Mouse (Mus musculus) thymus, postnatal 4 days (tissue): Measurements from ENCODE around the gene Atp6v1a.

Source experiments
- DNase-seq: peaks from one replicate; pipeline ENCODE4 v3.0.0; 2021

Atp6v1a gene

DNA sequence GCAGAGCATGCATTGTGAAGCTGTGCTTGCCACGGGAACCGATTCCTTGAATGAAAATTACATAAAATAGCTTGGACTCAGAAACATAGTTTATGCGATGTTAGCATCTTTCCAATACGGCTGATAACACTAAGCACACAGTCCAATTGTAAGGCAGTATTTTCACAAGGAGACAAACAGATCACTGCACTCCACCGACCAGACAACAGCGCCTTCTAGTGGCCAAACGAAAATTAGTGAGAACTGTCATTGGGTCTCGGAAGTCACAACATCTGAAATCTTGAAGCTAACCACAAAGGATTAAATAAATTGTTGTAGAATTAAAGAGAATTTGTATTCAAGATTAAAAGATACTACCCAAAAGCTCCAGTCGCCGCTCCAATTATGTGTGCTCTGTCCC, 80.8 kb downstream of the Atp6v1a start:
- peak; percentile 80 for DNase-seq

GRCm38 (mm10) chr16:44055766-44056165, 83.7 kb downstream of the Atp6v1a start:
- DNase-seq, result no peak

DNA sequence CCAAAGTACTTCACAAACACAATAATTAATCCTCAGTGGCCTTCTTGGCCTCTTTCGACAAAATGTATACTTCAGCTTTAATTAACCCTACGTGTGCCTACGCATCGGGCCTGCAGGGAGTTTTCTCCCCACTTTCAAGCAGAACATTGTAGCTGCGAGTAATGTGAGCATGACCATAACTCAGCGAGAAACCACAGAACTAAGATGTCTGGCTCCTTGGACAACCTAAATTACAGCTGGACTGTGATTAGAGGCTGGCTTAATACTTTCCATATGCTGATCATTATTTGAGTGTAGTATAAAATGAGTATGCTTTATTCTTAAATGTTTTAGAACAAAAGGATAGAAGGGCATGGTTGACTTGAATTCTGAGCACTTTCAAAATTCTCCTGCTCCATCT, 86.2 kb downstream of the Atp6v1a start:
- DNase-seq, result no peak

DNA sequence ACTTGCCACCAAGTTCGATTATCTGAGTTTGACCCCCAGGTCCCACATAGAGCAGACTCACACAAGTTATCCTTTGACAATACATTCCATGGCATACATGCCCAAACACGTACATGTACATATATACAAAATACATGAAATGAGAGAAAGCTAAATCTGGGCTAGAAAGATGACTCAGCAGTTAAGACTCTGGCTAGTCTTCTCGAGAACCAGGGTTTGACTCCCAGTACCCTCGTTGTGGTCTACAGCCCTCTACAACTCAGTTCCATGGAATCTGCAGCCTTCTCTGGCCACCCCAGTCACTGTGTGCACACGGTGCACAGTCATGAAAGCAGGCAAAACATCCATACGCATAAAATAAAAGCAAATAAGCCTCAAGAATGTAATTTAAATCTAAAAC, 87.1 kb downstream of the Atp6v1a start:
- no peak for DNase-seq

DNA sequence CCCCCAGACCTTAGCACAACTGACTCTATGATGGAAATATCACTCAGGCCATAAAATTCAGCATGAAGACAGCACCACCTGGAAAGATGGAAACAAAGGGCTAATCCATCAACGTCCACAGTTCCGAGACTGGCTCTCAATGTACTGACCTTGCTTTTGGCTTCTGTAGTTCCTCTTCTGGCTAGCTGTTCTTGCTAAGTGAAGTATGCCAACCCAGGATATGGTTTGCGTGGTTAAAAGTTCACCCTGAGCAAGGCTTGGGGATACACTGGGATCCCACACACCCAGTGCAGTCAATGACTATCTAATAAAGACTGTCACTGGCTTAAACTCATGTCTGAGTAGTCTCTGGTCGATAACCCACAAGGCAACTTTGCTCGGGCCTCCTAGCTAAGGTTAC, 89.4 kb downstream of the Atp6v1a start:
- no peak for DNase-seq

DNA sequence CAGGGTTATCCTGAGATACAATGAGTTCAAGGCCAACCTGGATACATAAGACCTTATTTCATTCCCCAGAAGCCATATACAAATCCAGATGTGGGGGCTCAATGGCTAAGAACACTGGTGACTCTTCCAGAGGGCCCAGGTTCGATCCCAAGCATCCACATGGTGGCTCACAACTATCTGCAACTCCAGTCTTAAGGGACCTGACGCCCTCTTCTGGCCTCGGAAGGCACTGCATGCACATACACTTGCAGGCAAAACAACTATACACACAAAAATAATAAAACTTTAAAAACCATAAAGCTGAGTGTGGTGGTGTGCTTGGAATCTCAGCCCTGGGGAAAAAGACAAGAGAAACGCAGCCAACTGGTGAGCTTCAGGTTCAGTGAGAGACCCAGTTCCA, 100.4 kb downstream of the Atp6v1a start:
- DNase-seq, result peak; percentile 38
